Mouse (Mus musculus) small intestine, adult 2 months (tissue): ENCODE data around the gene Slc28a1.

Experiments used
- CTCF ChIP-seq: fragments of 200-500 bp; IDR thresholded peaks from 2 replicates; pipeline ENCODE4 v1.5.1; 2012; ENCODE audit warnings: low read depth, mild to moderate bottlenecking, control low read depth, inconsistent platforms, low read length, moderate library complexity, mixed read lengths; ENCODE audit not compliant: insufficient replicate concordance, insufficient read length; ENCODE audit errors: extremely low read depth
- POLR2A ChIP-seq: fragments of 200-500 bp; IDR thresholded peaks from 2 replicates; pipeline ENCODE4 v1.6.1; 2012; ENCODE audit warnings: low read depth, mild to moderate bottlenecking, control low read depth, inconsistent platforms, low read length, moderate library complexity

GRCm38 (mm10) chr7:81158933-81159332, 44.3 kb downstream of the Slc28a1 start:
- TF ChIP-seq CTCF = no peak
- no peak for TF ChIP-seq POLR2A
